Mouse (Mus musculus) splenic B cell, adult 2 months (primary cell): ENCODE measurements at regions not wholly inside any gene's neighbourhood (a gene's known extent, or its start where the extent isn't known, plus 50 kb on each side); places are given as distances from the start of the nearest gene placed in this dataset.

Experiments used
- DNase-seq: peaks from one replicate; pipeline ENCODE4 v3.0.0-alpha.2; 2011; ENCODE audit warnings: low read depth, low spot score
- H3K27me3 ChIP-seq: 2 replicates; pipeline ENCODE4 v1.6.1; 2012; ENCODE audit warnings: mild to moderate bottlenecking, low read length, moderate library complexity, mixed read lengths; ENCODE audit not compliant: control insufficient read depth, poor library complexity, insufficient read depth, severe bottlenecking
- H3K36me3 ChIP-seq: 2 replicates; pipeline ENCODE4 v1.6.1; 2012; ENCODE audit warnings: mild to moderate bottlenecking, low read length, moderate library complexity, mixed read lengths; ENCODE audit not compliant: control insufficient read depth, poor library complexity, insufficient read depth, severe bottlenecking

GRCm38 (mm10) chr12:109399591-109399990 is 53.0 kb upstream of the Dlk1 start:
- DNase-seq: no peak
- H3K36me3 ChIP-seq: no peaks in the 10 kb centered on the region
- H3K27me3 ChIP-seq: no peaks in the 10 kb centered on the region

GRCm38 (mm10) chr12:109400041-109400440 is 52.6 kb upstream of the Dlk1 start:
- no peak for DNase-seq
- Histone ChIP-seq H3K27me3 (no peaks in the 10 kb centered on the region), H3K36me3 (no peaks in the 10 kb centered on the region)

GRCm38 (mm10) chr12:109400936-109401586 is 51.6 kb upstream of the Dlk1 start:
- no peaks in the 10 kb centered on the region for H3K36me3 ChIP-seq
- H3K27me3 ChIP-seq: no peaks in the 10 kb centered on the region
- peak; percentile 45 for DNase-seq

GRCm38 (mm10) chr12:109401696-109402095 is 50.9 kb upstream of the Dlk1 start:
- H3K36me3 ChIP-seq: no peaks in the 10 kb centered on the region
- H3K27me3 ChIP-seq: no peaks in the 10 kb centered on the region
- DNase-seq: no peak

- Histone ChIP-seq H3K27me3 (no peaks in the 10 kb centered on the region), H3K36me3 (no peaks in the 10 kb centered on the region)
- no peak for DNase-seq
Observed at GRCm38 (mm10) chr12:109402226-109402625, 50.4 kb upstream of the Dlk1 start.
